Mouse (Mus musculus) small intestine, adult 2 months (tissue): ENCODE data around the gene Nsg2. TPM values are rescaled to one million over a fixed set of nuclear protein-coding genes. Genes with fewer than 3 reads are reported as not detected.

Experiments
- H3K27ac ChIP-seq: fragments of 200-500 bp; 2 replicates; pipeline ENCODE4 v1.5.1; 2012; ENCODE audit warnings: low read depth, low read length, control low read depth, inconsistent platforms; ENCODE audit not compliant: insufficient read depth
- H3K27me3 ChIP-seq: fragments of 200-500 bp; 2 replicates; pipeline ENCODE4 v1.6.1; 2012; ENCODE audit warnings: mild to moderate bottlenecking, moderate library complexity, low read length, inconsistent platforms; ENCODE audit not compliant: control insufficient read depth, insufficient read depth
- H3K36me3 ChIP-seq: fragments of 200-500 bp; 2 replicates; pipeline ENCODE4 v1.6.1; 2012; ENCODE audit warnings: mild to moderate bottlenecking, low read length, control low read depth, inconsistent platforms; ENCODE audit not compliant: control insufficient read depth, insufficient read depth
- H3K4me1 ChIP-seq: fragments of 200-500 bp; 2 replicates; pipeline ENCODE4 v1.6.1; 2012; ENCODE audit warnings: low read length, inconsistent platforms, mixed read lengths; ENCODE audit not compliant: control insufficient read depth, insufficient read depth, insufficient read length
- H3K4me3 ChIP-seq: fragments of 200-500 bp; 2 replicates; pipeline ENCODE4 v1.5.1; 2012; ENCODE audit warnings: low read depth, mild to moderate bottlenecking, control low read depth, inconsistent platforms, low read length, moderate library complexity
- CTCF ChIP-seq: fragments of 200-500 bp; IDR thresholded peaks from 2 replicates; pipeline ENCODE4 v1.5.1; 2012; ENCODE audit warnings: low read depth, mild to moderate bottlenecking, control low read depth, inconsistent platforms, low read length, moderate library complexity, mixed read lengths; ENCODE audit not compliant: insufficient replicate concordance, insufficient read length; ENCODE audit errors: extremely low read depth
- POLR2A ChIP-seq: fragments of 200-500 bp; IDR thresholded peaks from 2 replicates; pipeline ENCODE4 v1.6.1; 2012; ENCODE audit warnings: low read depth, mild to moderate bottlenecking, control low read depth, inconsistent platforms, low read length, moderate library complexity
- WGBS: fragments of 180-500 bp; shearing (Covaris S2); methylation state at CpG from one replicate; pipeline ENCODE4 v1.1.7; 2018; 5-methylcytosine and 5-hydroxymethylcytosine counted together
- polyA plus RNA-seq: library from polyadenylated mRNA; depleted of rRNA; stranded (reverse); fragments of >200 nt; gene quantifications from 2 replicates; pipeline ENCODE4 v1.2.3, GENCODE M21; 2012

The Nsg2 gene
- polyA plus RNA-seq, 1 experiment, result 1.8 TPM

DNA sequence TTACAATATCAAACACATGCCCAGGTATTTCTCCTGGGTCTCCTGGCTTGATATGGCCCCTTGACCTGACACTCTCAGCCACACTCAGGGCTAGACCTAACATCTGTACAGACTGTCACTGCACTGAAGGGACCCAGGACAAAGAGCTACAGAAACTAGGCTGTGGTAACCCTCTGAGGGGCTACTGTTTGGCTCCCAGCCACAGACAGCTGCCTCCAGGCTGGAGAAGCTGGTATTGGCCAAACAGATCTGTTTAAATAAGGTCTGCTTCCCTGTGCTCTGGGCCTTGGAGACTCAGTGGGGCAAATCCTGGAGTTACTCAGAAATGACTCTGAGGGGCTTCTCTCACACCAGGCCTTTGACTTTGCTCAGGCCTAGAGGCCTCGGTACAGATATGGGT lies 86.3 kb downstream of the Nsg2 start:
- WGBS, result 88% methylated on average over 1 of the region's 1 CpGs
- H3K27ac ChIP-seq, result no peak overlapping the region
- no peaks in the 10 kb centered on the region for H3K36me3 ChIP-seq
- no peak overlapping the region for H3K4me3 ChIP-seq
- TF ChIP-seq POLR2A (no peak), CTCF (no peak)
- no peaks in the 10 kb centered on the region for H3K4me1 ChIP-seq
- no peaks in the 10 kb centered on the region for H3K27me3 ChIP-seq

DNA sequence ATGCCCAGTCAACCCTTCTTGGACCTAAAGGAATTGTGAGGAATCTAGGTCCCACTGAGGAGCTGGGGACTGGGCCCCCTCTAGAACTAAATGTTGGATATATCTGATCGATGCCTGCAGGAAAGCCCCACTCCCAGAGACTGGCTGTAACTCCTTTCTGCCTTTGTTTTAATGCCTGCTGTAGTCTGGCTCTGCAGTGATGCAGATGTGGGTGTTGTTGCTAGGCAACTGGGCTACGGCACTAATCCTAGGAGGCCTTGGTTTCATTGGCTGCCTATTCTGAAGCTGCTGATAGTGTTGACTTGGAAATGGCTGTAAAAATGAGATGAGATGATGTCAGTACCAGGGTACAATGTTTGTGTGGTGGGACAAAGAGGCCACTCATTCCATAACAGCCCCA lies 87.1 kb downstream of the Nsg2 start:
- TF ChIP-seq POLR2A, result no peak
- TF ChIP-seq CTCF, result no peak
- 25% methylated on average over 2 of the region's 2 CpGs for WGBS
- H3K36me3 ChIP-seq, result no peaks in the 10 kb centered on the region
- no peaks in the 10 kb centered on the region for H3K4me1 ChIP-seq
- no peaks in the 10 kb centered on the region for H3K27me3 ChIP-seq
- H3K27ac ChIP-seq, result no peak overlapping the region
- no peak overlapping the region for H3K4me3 ChIP-seq

DNA sequence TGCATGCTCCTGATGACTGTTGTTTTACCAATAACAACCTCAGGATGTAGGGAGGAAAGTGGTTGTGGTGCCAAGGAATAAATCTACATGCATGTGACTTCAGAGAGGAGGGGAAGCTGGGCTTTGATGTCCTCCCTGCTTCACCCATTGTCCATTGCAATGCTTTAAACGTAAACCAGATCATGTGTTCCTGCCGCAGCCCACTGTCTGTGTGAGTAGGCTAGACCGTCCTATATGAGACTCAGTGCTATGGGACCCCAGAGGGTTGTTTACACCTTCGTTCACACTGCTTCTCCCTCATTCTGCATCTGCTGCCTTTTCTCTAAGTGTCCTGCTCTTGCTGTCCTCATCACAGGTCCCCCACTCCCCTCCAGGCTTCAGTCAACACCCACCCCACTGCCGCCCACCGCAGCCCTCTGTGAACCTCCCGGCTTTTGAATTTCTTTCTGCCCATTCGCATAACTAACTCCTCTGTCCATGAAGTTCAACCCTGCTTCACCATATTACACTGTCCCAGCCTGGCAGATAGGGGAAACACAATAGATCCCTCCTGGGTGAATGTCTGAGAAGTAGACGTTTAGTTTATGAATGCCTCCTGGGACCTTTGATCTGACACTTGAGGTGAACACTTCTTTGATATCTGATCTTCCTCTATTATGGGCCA lies 87.6 kb downstream of the Nsg2 start:
- no peaks in the 10 kb centered on the region for H3K4me1 ChIP-seq
- no peaks in the 10 kb centered on the region for H3K36me3 ChIP-seq
- H3K27ac ChIP-seq, result no peak overlapping the region
- TF ChIP-seq CTCF (no peak), POLR2A (no peak)
- no peaks in the 10 kb centered on the region for H3K27me3 ChIP-seq
- WGBS, result 80% methylated on average over 9 of the region's 9 CpGs
- no peak overlapping the region for H3K4me3 ChIP-seq

DNA sequence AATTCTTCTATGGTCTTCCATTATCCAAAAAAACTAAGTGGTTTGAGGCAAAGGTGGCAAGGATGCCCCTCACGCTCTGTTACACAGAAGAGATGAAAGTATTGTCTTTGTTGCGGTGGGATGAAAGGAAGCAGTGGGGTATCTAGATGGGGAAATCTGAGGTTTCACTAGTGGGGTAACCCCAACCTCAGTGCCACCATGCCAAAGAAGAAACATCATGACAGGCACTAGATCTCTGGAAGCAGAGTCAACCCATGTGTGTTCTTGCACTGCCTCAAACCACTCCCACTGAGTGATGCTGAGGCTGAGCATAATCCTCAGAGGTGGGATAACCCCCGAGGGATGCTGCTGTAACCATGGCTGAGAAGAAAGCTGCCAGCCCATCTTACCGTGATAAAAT lies 95.5 kb downstream of the Nsg2 start:
- 79% methylated on average over 4 of the region's 4 CpGs for WGBS
- Histone ChIP-seq H3K27me3 (no peaks in the 10 kb centered on the region), H3K36me3 (no peaks in the 10 kb centered on the region), H3K4me3 (no peak overlapping the region), H3K4me1 (peaks cover 3% of the 10 kb centered on the region; the same call in 1 of the 2 replicates), H3K27ac (no peak overlapping the region)
- TF ChIP-seq CTCF, result no peak

DNA sequence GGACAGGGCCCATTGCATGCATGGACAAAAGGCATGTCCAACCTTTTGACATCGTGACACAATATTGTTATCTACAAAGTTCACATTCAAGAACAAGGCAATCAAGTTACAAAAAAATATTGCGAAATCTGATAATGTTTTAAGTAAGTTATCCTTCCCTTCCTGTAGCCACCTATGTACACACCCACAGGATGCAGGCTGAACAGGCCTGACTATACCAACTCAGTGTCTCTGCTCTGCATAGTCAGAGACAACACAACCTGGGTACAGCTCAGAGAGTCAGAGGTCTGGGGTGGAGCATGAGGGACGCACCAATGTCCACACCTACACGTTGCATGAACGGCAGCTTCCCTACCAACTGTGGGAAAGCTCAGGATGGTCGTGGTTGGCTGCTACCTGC lies 96.1 kb downstream of the Nsg2 start:
- H3K27me3 ChIP-seq, result no peaks in the 10 kb centered on the region
- TF ChIP-seq CTCF, result no peak
- no peak for TF ChIP-seq POLR2A
- no peak overlapping the region for H3K4me3 ChIP-seq
- H3K36me3 ChIP-seq, result no peaks in the 10 kb centered on the region
- no peak overlapping the region for H3K27ac ChIP-seq
- peaks cover 3% of the 10 kb centered on the region; the same call in 1 of the 2 replicates for H3K4me1 ChIP-seq
- WGBS, result 60% methylated on average over 6 of the region's 6 CpGs

DNA sequence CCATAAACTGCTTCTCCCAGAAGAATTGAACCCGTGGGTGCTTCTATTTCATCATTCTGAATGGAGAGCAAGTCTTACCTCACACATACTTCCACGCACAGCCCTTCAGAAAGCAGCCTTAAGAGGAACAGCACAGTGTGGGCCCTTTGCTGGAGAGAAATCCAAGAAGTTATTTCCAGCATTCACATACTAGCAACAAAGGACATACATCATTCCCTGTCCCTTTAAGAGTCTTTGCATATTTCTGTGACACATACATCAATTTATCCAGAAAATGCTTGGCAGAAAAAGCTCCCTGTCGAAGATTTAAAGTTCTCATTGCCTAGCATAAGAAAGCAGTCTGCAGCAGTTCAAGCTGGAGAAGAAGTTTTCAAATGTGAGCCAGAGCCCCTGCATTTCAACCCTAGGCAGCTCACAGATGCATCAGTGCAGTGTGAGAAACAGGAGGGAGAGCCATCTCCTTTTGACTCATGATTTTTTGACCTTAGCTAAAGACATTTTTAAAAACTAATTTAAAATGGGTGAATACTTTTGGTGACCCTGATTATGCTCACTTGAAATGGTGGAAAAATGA lies 100.9 kb downstream of the Nsg2 start:
- Histone ChIP-seq H3K4me3 (no peak overlapping the region), H3K27me3 (no peaks in the 10 kb centered on the region), H3K36me3 (no peaks in the 10 kb centered on the region), H3K4me1 (peaks cover 4% of the 10 kb centered on the region; the same call in 1 of the 2 replicates), H3K27ac (no peak overlapping the region)
- no peak for TF ChIP-seq CTCF
- TF ChIP-seq POLR2A, result no peak
- 62% methylated on average over 3 of the region's 3 CpGs for WGBS

DNA sequence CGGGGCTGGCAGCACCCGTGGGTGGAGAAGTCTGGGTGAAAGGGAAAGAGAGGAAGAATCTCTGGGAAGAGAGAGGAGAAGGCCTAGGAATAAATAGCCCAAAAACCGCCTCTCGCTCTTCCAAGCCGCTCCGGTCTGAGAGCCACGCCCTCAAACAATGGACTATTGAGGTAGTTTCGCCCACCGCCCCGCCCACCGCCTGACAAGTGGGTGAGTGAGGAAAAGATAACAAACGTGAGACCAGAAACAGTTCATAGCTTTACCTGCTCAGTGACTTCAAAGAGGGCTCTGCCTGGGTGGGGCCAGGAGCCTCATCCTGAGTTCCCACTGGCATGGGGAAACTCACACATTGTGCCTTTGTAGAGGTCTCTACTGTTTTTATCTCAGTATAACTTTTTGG lies 102.7 kb downstream of the Nsg2 start:
- no peak for TF ChIP-seq CTCF
- TF ChIP-seq POLR2A, result no peak
- H3K27ac ChIP-seq, result no peak overlapping the region
- peaks cover 4% of the 10 kb centered on the region; the same call in 1 of the 2 replicates for H3K4me1 ChIP-seq
- H3K4me3 ChIP-seq, result no peak overlapping the region
- H3K27me3 ChIP-seq, result no peaks in the 10 kb centered on the region
- 12% methylated on average over 12 of the region's 12 CpGs for WGBS
- H3K36me3 ChIP-seq, result no peaks in the 10 kb centered on the region
